10 mouse cellular contexts compared by ENCODE assay signal in the genomic region with DNA sequence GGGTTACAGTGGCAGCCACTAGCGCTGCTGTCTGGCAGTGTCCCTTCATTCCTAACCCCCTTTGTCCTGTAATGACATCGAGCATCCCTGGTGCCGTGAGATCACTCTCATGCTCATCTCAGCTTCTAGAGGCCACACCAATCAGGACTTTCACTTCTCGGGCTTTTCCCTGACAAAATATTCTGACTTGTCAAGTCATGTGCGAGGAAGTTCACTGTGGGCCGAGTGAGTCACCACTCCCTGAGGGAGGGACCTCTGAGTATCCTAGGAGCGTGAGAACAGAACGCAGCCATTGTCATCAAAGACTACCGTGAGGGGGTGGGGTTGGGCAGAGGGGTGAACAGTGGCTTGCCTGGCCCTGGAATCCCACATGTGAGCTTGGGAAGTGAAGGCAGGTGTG. TPM values are rescaled to one million over a fixed set of nuclear protein-coding genes. Genes with fewer than 3 reads are reported as not detected.
DNase-seq lines count a peak whose midpoint lies in the region; ATAC-seq lines count a peak whose summit lies in the region.
"Had no signal": no experiment of that assay in that cellular context is flagged by ENCODE, and none has a peak within 500 bp of the region (broad histone marks: within the 10 kb centered on the region; RNA-seq: fewer than 3 reads in every experiment).

No protein-coding gene starts in this region.

- H3K36me3 ChIP-seq in kidney, embryonic 16.5 days (ENCODE audit: insufficient read depth, low read length): peaks cover 6% of the 10 kb centered on the region; the same call in 1 of the 2 replicates
- H3K36me3 ChIP-seq in neural tube, embryonic 15.5 days: no peaks in the 10 kb centered on the region

- H3K9ac ChIP-seq in kidney, embryonic 16.5 days (replicated peaks; ENCODE audit: low read length): no peak overlapping the region
- no peak overlapping the region for H3K9ac ChIP-seq in neural tube, embryonic 15.5 days (replicated peaks)

- peak; percentile 55 for DNase-seq in kidney, adult 9 months
- peak; percentile 87 for DNase-seq in NIH3T3 (ENCODE audit: low read depth)
- DNase-seq in gastrocnemius, postnatal 25 days: peak; percentile 62
- no peak for DNase-seq in layer of hippocampus, adult 9-10 months (ENCODE audit: low spot score)
- no peak for DNase-seq in layer of hippocampus, adult 11-12 months (ENCODE audit: low spot score)
- DNase-seq: left cerebral cortex, postnatal 4 days had no signal

- H3K4me2 ChIP-seq in kidney, embryonic 16.5 days (replicated peaks; ENCODE audit: low read depth, low read length): no peak overlapping the region
- H3K4me2 ChIP-seq in neural tube, embryonic 15.5 days: no peak overlapping the region

- no peak overlapping the region for H3K4me3 ChIP-seq in kidney, embryonic 16.5 days (ENCODE audit: low read length)
- no peak overlapping the region for H3K4me3 ChIP-seq in neural tube, embryonic 15.5 days (replicated peaks)
- H3K4me3 ChIP-seq: erythroblast, embryonic 14.5 days had no signal

- no peak overlapping the region for H3K27ac ChIP-seq in kidney, embryonic 16.5 days (ENCODE audit: low read length)
- no peak overlapping the region for H3K27ac ChIP-seq in neural tube, embryonic 15.5 days (replicated peaks)

- H3K9me3 ChIP-seq in kidney, embryonic 16.5 days (ENCODE audit: low read length): no peaks in the 10 kb centered on the region
- no peaks in the 10 kb centered on the region for H3K9me3 ChIP-seq in neural tube, embryonic 15.5 days (replicated peaks)

- no peaks in the 10 kb centered on the region for H3K27me3 ChIP-seq in kidney, embryonic 16.5 days (ENCODE audit: insufficient read depth, low read length)
- H3K27me3 ChIP-seq in neural tube, embryonic 15.5 days (replicated peaks): no peaks in the 10 kb centered on the region

- WGBS in kidney, embryonic 16.5 days: 54% methylated on average over 9 of the region's 9 CpGs
- WGBS in neural tube, embryonic 15.5 days: 47% methylated on average over 9 of the region's 9 CpGs

- H3K4me1 ChIP-seq in kidney, embryonic 16.5 days (ENCODE audit: insufficient read depth, low read length): peaks cover 35% of the 10 kb centered on the region
- peaks cover 10% of the 10 kb centered on the region; the same call in 1 of the 2 replicates for H3K4me1 ChIP-seq in neural tube, embryonic 15.5 days

- no peak for ATAC-seq in kidney, embryonic 16.5 days (ENCODE audit: low FRiP score, low TSS enrichment)
- peak; percentile 57 for ATAC-seq in monocyte, adult 5-6 weeks (replicated peaks; ENCODE audit: insufficient number of reproducible peaks, low FRiP score, low TSS enrichment, poor library complexity, severe bottlenecking)
- no peak for ATAC-seq in neural tube, embryonic 15.5 days (ENCODE audit: low FRiP score)

RNA-seq across cellular contexts. Expression of gene Slc8b1, which starts 6.6 kb away (rescaled TPM):
- 10.1 and 14.2 TPM in 2 replicates for polyA plus RNA-seq in kidney, embryonic 16.5 days (2015; fragmentation: Nextera tagmentation; extraction: Ambion mirVana)
- total RNA-seq in gastrocnemius, postnatal 25 days (2021): 10 to 100 TPM in 1 of 2 experiments, 1 to 10 TPM in 1; 9.4 to 11.7 TPM
- total RNA-seq in monocyte, adult 5-6 weeks (2017): 72.9 to 104 TPM (median 90.4 TPM) in 3 replicates
- 2.8 and 4.4 TPM in 2 replicates for polyA plus RNA-seq in neural tube, embryonic 15.5 days (2015; fragmentation: Nextera tagmentation; extraction: Ambion mirVana)

RNA-seq across cellular contexts. Expression of gene Plbd2, which starts 14.1 kb away (rescaled TPM):
- polyA plus RNA-seq in kidney, embryonic 16.5 days (2015; fragmentation: Nextera tagmentation; extraction: Ambion mirVana): 54.9 and 57.3 TPM in 2 replicates
- total RNA-seq in gastrocnemius, postnatal 25 days (2021): 10 to 100 TPM; 29.1 to 32.6 TPM
- total RNA-seq in monocyte, adult 5-6 weeks (2017): 8.9 to 11.3 TPM (median 11.2 TPM) in 3 replicates
- polyA plus RNA-seq in neural tube, embryonic 15.5 days (2015; fragmentation: Nextera tagmentation; extraction: Ambion mirVana): 41.8 and 41.9 TPM in 2 replicates

RNA-seq across cellular contexts. Expression of gene Sds, which starts 41.2 kb away (rescaled TPM):
- not detected in 2 replicates for polyA plus RNA-seq in kidney, embryonic 16.5 days (2015; fragmentation: Nextera tagmentation; extraction: Ambion mirVana)
- not detected for total RNA-seq in gastrocnemius, postnatal 25 days (2021)
- total RNA-seq in monocyte, adult 5-6 weeks (2017): not detected in 3 replicates
- not detected in 2 replicates for polyA plus RNA-seq in neural tube, embryonic 15.5 days (2015; fragmentation: Nextera tagmentation; extraction: Ambion mirVana)
- total RNA-seq: left cerebral cortex, postnatal 4 days had no signal
- polyA plus RNA-seq: erythroblast, embryonic 14.5 days had no signal

RNA-seq across cellular contexts. Expression of gene Sdsl, which starts 44.9 kb away (rescaled TPM):
- polyA plus RNA-seq in kidney, embryonic 16.5 days (2015; fragmentation: Nextera tagmentation; extraction: Ambion mirVana): 13.3 and 15.3 TPM in 2 replicates
- total RNA-seq in gastrocnemius, postnatal 25 days (2021): under 1 TPM; 0.31 to 0.64 TPM
- total RNA-seq in monocyte, adult 5-6 weeks (2017): not detected in 3 replicates
- 7.9 TPM in 2 replicates for polyA plus RNA-seq in neural tube, embryonic 15.5 days (2015; fragmentation: Nextera tagmentation; extraction: Ambion mirVana)
- polyA plus RNA-seq: erythroblast, embryonic 14.5 days had no signal

Comparison
In these comparisons a context has a peak if more than half of its experiments do, and no peak if none do; other contexts are left out.
1. DNase-seq: peak in kidney, adult 9 months (single experiment), NIH3T3 (single experiment) and gastrocnemius, postnatal 25 days (single experiment); none in layer of hippocampus, adult 9-10 months (single experiment) and layer of hippocampus, adult 11-12 months (single experiment).